Mouse (Mus musculus) left cerebral cortex, postnatal 10 days (tissue): Measurements from ENCODE around the gene Gm597. TPM values are rescaled to one million over a fixed set of nuclear protein-coding genes. Genes with fewer than 3 reads are reported as not detected.

Source experiments
- DNase-seq, 2 experiments: peaks; one replicate each; pipeline ENCODE4 v3.0.0; 2021 to 2022; ENCODE audit warnings: low spot score in 2 of 2, mixed read lengths in 1 of 2; ENCODE audit errors: extremely low spot score in 1 of 2
- intact Hi-C: fragments of 180-260 bp; cut with DNase I; formaldehyde crosslinking; loops from one replicate; pipeline ENCODE4 v1.15.1; 2025
- total RNA-seq, 2 experiments: library from RNA; stranded (reverse); gene quantifications; 2 replicates each; pipeline ENCODE4 v1.2.3; 2021

Gene Gm597
- not detected for total RNA-seq

GRCm38 (mm10) chr1:28780152-28780551 is at the start of gene Gm597:
Gene Gm597, minus strand, starts transcription at chr1:28780252.
- intact Hi-C loops = no loop called here
- DNase-seq = no peak

GRCm38 (mm10) chr1:28807689-28808088 is 27.6 kb upstream of the Gm597 start:
- intact Hi-C loops = no loop called here
- DNase-seq = peak in 1 of 2 experiments; percentile 8

- DNase-seq = no peak
- intact Hi-C loops = no loop called here
These were observed 26.6 kb upstream of the Gm597 start for GRCm38 (mm10) chr1:28806618-28807017.

- DNase-seq = no peak
- intact Hi-C loops = no loop called here
These were observed 20.8 kb upstream of the Gm597 start for GRCm38 (mm10) chr1:28800881-28801280.
